Mouse (Mus musculus) lung, adult 18-20 months (tissue): ENCODE measurements around the gene Ccdc92b.
A peak's percentile ranks its signal among the peaks of the same experiment; 100 is the strongest.
"Not testable (repeated sequence)": the region's sequence is repeated elsewhere in the genome, so short reads cannot be mapped to it uniquely, and the experiment has no call there.

ENCODE experiments used
- DNase-seq, 2 experiments: peaks; one replicate each; pipeline ENCODE4 v3.0.0; 2022; ENCODE audit warnings: mixed read lengths in 2 of 2

Ccdc92b gene

DNA sequence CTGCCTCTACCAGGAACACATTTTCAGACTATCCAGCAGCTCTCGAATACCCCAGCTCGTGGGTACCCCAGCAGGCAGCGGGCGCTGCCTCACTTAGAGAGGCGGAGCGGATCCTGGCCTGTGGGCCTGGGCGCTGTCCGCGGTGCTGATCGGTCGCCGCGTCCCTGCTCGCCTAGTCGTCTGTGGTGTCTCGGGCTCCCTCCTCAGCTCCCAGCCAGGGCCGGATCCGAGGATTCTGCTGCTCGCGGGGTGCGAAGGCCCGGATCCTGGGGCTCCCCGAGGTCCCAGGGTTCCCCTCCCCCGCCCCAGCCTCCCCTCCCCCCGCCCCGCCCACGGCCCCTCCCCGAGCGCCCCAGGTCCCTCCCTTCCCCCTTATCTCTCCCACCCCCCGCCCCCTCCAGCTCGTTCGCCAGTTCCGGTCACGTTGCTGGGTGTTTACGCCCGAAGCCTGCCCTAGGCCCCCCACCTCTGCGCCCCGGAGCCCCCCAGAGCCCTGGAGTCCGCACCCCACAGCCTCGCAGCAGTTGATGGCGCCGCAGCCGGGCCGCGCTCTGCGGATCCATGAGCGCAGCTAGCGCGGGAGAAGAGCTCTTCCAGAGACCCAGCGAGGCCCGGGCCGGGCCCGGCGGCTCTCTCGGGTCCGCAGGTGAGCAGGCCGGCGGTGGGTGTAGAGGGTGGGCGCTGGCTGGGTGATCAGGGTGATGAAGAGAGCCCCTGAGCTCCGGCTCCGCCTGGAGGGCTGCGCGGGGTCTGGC, at the start of gene Ccdc92b:
Ccdc92b (plus strand) TSS at position 405 of the 755 bp plus-strand sequence.
- peak; percentile 50 to 62 for DNase-seq

GRCm38 (mm10) chr11:74569735-74570134, 49.7 kb upstream of the Ccdc92b start:
- DNase-seq, result no peak

DNA sequence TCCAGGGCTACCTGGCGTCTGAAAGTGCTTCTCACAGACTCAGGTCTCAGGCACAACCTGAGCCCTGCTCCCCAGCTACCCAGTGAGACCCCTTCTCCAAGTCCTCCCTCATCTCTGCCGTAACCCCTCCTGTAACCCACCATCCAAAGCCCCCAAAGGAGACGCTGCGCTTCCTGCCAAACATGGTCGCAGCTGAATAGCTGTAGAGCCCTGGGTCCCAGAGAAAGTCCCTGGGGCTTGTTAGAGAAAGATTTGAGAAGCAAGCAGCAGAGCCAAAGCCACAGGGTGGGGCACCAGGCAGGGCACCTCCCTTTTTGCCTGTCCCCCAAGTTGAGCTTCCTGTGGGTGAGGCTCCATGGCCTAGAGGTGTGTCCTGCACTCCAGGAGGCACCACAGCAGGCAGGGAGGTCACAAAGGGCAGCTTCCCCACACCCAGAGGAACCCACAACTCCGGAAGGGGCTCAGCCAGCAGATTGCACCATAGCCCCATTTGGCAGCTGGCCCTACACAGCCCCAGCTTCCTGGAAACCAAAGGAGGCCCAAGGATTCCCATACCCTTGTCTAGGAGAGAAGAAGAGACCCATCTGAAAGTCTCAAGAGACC, 46.8 kb upstream of the Ccdc92b start:
- DNase-seq, result peak; percentile 74 to 79

DNA sequence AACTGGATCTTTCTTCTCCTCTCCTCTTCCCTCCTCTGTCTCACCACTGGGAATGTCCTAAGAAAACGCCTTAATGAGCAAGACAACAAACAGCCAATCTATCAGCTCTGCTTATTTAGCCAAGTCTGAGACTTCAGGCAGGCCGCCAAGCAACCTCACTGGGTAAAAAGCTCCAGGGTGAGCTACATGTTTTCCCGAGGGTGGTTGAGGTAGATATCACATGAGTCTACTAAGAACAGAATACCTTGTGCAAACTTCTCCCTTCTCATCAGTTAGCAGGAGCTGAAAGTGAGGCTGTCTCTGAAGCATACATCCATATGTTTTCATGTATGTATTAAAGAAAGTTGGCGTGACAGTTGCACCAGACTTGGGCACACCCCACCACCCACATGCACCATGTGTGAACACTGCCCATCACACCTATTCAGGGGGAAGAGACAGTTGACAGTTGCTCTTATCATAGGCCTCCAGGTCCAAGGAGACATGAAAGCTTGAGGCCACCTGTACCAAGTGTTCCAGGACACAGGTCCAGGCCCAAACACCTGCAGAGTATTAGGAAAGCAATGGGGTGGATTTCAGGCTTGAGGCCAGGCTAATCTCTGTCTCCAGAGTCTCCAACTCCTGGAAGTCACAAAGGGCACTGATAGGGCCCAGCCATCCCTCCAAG, 44.5 kb upstream of the Ccdc92b start:
- no peak for DNase-seq

GRCm38 (mm10) chr11:74575940-74576339, 43.5 kb upstream of the Ccdc92b start:
- DNase-seq, result peak; percentile 48 to 57

- DNase-seq, result peak in 1 of 2 experiments; percentile 6
Measured at GRCm38 (mm10) chr11:74577068-74577467, 42.3 kb upstream of the Ccdc92b start.

DNA sequence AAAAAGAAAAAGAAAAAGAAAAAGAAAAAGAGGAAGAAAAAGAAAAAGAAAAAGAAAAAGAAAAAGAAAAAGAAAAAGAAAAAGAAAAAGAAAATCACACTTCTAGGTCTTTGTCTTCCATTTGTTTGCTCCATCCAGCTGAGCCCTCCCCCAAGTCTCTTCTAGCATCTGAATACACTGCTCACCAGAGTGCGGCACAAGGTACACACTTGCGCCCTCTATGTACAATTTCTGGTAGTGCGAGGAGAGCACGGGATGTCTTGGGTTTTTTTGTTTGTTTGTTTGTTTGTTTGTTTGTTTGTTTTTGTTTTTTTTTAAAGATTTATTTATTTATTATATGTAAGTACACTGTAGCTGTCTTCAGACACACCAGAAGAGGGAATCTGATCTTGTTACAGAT, 38.1 kb upstream of the Ccdc92b start:
- DNase-seq, result not testable (repeated sequence)

DNA sequence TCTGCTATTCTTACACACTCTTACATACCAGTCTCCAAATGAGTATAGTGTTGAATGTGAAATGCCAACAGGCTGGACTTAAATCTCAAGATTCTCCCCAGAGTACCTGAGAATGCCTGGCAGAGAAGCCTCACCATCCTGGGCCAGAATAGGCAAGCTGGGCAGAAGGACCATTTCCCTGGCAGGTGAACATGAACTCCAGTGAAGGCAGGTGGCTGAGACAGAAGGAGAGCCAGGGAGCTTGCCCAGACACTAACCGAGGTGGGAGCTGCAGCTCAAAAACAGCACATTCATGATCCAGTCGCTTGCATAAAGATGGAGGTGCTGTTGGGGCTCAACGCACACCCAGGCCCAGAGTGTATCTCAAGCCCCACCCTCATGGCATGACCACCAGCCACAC, 36.9 kb upstream of the Ccdc92b start:
- DNase-seq, result no peak

- DNase-seq, result no peak
Measured at GRCm38 (mm10) chr11:74583824-74584349, 35.5 kb upstream of the Ccdc92b start.

GRCm38 (mm10) chr11:74584946-74585723, 34.3 kb upstream of the Ccdc92b start:
- no peak for DNase-seq

DNA sequence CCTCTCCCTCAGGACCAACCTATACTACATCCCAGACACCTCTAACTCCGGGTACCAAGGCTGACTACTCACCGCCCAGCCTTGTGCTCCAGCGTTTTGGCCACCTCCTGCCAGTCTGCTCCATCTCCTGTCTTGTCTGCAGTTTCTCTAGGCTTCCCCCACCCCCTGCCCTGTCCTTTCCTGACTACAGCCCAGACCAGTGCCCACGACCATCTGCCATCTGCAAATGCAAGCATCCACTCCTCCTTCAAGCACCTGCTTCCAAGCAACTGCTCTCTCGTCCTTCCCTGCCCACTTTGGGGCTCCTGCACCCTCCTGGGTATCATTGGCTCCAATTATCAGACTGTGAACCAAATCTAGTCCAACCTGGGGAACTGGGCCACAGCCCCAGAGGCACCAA, 33.0 kb upstream of the Ccdc92b start:
- no peak for DNase-seq

DNA sequence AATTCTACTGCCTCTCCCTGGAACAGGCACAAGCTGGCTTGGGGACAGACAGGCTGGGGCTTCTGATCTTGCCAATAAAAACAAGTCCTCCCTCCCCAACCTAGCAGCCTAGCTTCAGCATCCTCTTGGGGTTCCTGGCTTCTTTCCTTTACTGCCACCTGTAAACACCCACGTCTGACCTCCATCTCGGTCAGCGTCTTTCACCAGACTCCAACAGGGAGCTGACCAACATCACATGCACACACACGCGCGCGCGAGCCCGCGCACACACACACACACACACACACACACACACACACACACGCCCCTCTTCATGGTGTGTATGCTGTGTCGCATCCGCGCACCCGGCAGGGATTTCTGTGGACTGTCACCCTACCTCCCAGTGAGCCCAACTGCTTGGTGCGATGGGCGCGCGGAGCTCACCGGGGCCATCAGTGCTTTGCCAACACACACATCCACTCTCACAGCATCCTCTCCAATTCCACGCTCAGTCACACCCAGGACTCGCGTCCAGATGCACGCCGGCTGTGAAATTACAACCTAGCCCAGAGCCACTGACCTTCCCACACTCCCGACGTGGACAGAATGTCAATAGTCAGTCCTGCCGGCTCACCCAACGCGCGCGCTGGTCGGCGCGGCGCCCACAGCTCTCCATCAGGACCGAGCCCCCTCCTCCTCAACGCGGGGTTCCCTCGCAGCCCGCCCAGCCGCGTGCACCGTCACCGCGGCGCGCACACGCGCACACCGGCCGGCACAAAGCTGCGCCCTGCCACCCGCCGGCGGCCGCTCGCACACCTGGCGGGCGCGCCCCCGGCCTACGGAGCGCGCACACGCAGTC, 29.8 kb upstream of the Ccdc92b start:
- DNase-seq, result no peak

DNA sequence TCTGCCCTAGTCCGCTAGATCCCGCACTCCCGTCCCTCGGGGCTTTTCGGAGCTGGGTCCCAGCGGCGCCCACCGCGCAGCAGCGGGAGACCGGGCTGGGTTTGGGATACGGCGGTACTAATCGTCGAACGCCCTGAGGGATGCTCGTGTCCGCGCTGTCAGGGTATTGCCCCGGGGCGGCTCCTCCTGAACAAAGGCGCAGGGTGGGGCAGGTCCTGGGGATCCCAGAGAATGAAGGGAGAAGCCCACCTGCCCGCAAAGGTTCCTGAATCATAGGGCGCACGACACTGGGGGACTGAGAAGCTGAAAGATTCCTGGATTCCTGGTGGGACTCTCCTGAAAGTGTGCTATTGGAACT, 29.2 kb upstream of the Ccdc92b start:
- no peak for DNase-seq

DNA sequence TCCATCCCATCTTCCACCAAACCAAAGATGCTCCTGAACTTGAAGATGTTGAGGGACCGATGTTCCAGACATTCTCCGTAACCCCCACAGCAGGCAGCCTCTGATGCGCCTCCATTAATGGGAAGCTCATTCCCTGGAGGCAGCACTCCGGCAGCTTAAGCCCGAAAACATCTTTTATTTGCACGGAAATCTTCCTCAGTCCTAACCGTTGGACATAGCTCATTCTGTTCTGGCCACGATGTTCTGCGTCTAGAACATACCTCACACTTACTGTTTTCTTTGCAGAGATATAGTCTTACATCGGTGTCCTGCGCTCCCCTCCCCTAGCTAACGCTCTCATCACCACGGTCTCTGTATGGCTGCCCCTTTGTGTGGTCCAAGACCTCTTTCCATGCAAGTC, 28.7 kb upstream of the Ccdc92b start:
- DNase-seq, result no peak

GRCm38 (mm10) chr11:74592246-74592645, 27.2 kb upstream of the Ccdc92b start:
- DNase-seq, result no peak

GRCm38 (mm10) chr11:74597283-74597989, 22.0 kb upstream of the Ccdc92b start:
- no peak for DNase-seq

GRCm38 (mm10) chr11:74597990-74598337, 21.4 kb upstream of the Ccdc92b start:
- no peak for DNase-seq

GRCm38 (mm10) chr11:74602286-74602685, 17.1 kb upstream of the Ccdc92b start:
- DNase-seq, result no peak

DNA sequence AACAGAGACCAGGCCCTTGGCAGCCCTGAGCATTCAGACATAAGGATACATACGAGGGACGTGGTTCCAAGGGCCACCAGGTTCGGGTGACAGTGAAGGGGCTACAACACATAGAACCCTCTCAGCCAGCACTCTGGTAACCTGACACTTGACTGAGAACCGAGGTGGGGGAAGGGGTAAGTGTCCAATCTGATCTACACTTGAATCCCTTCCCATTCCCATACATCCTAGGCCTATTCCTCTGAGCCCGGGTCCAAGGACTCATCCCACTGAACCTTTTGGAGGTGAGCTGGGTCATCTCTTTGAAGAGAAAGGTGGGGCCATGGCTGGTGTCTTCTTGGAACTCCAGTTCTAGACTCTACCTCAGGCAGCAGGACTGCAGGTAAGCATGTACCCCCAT, 9.3 kb upstream of the Ccdc92b start:
- DNase-seq, result no peak

- DNase-seq, result no peak
Measured at GRCm38 (mm10) chr11:74610545-74611176, 8.7 kb upstream of the Ccdc92b start, which contains the start of gene Rap1gap2. Rap1gap2 (minus strand) TSS chr11:74610915.

DNA sequence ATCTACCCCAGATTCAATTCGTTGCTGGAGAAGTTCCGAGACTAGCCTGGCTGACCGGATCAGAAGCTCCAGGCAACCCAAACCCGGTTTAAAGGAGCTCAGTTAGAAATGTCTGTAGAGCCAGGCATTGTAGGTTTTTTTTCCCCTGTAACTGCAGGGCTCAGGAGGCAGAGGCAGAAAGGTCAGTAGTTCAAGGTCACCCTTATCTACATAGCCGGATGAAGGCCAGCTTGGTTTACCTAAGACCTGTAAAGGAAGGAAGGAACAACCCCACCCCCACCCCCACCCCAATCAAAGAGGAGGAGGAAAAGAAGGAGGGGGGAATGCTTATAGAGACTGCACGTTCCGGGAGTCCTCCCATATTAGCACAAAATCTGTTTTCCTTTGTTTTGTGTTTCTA, 8.0 kb upstream of the Ccdc92b start:
- no peak for DNase-seq
